Mouse (Mus musculus) ES-E14 (cell line): ENCODE measurements at regions not wholly inside any gene's neighbourhood (a gene's known extent, or its start where the extent isn't known, plus 50 kb on each side); places are given as distances from the start of the nearest gene placed in this dataset.

Source experiments
- DNase-seq: peaks from one replicate; pipeline ENCODE4 v3.0.0-alpha.2; 2013; ENCODE audit warnings: low read depth, low spot score
- H3K27ac ChIP-seq: 2 replicates; pipeline ENCODE4 v1.5.1; 2012; ENCODE audit warnings: low read depth, mild to moderate bottlenecking, low read length, moderate library complexity, mixed read lengths; ENCODE audit not compliant: poor library complexity, insufficient read depth, severe bottlenecking
- H3K36me3 ChIP-seq: 2 replicates; pipeline ENCODE4 v1.6.1; 2012; ENCODE audit warnings: mild to moderate bottlenecking, low read length, moderate library complexity, mixed read lengths; ENCODE audit not compliant: control insufficient read depth, poor library complexity, insufficient read depth, severe bottlenecking
- H3K4me1 ChIP-seq, 2 experiments: fragments of 150-350 bp in 1 of 2; sonication (generic) in 1 of 2; 2 replicates each; pipeline ENCODE4 v1.6.1; 2012; ENCODE audit warnings: low read length in 2 of 2, mild to moderate bottlenecking in 1 of 2, mixed read lengths in 1 of 2; ENCODE audit not compliant: control insufficient read depth in 2 of 2, insufficient read depth in 2 of 2, poor library complexity in 1 of 2
- H3K4me3 ChIP-seq, 2 experiments: fragments of 150-350 bp in 1 of 2; sonication (generic) in 1 of 2; 2 replicates each; pipeline ENCODE4 v1.5.1; 2012; ENCODE audit warnings: low read length in 2 of 2, low read depth in 1 of 2, mild to moderate bottlenecking in 1 of 2, mixed read lengths in 1 of 2; ENCODE audit not compliant: insufficient read depth in 1 of 2, poor library complexity in 1 of 2, severe bottlenecking in 1 of 2
- H3K9ac ChIP-seq: 2 replicates; pipeline ENCODE4 v1.6.1; 2012; ENCODE audit warnings: low read depth, mild to moderate bottlenecking, low read length, mixed read lengths; ENCODE audit not compliant: poor library complexity, insufficient read depth, severe bottlenecking
- H3K9me3 ChIP-seq: fragments of 150-350 bp; sonication (generic); 2 replicates; pipeline ENCODE4 v1.6.1; 2012; ENCODE audit warnings: low read depth, mild to moderate bottlenecking, low read length; ENCODE audit not compliant: control insufficient read depth, insufficient read depth
- CHD2 ChIP-seq: IDR thresholded peaks from 2 replicates; pipeline ENCODE4 v1.6.1; 2014; ENCODE audit warnings: mild to moderate bottlenecking, low read depth, low read length, inconsistent platforms
- HCFC1 ChIP-seq: IDR thresholded peaks from 2 replicates; pipeline ENCODE4 v1.6.1; 2012; ENCODE audit warnings: low read length, inconsistent platforms, borderline replicate concordance; ENCODE audit not compliant: insufficient read depth
- MAFK ChIP-seq: IDR thresholded peaks from 2 replicates; pipeline ENCODE4 v1.6.1; 2014; ENCODE audit warnings: mild to moderate bottlenecking, low read depth, low read length, inconsistent platforms; ENCODE audit not compliant: insufficient read depth
- ZC3H11A ChIP-seq: IDR thresholded peaks from 2 replicates; pipeline ENCODE4 v1.6.1; 2012; ENCODE audit warnings: low read depth, mild to moderate bottlenecking, inconsistent platforms, low read length, borderline replicate concordance
- ZNF384 ChIP-seq: IDR thresholded peaks from 2 replicates; pipeline ENCODE4 v1.6.1; 2012; ENCODE audit warnings: low read depth, low read length, inconsistent platforms
- in situ Hi-C, 2 experiments: fragments of 600-800 bp; cut with MboI; formaldehyde crosslinking; loops; one replicate each; pipeline ENCODE4 v1.15.1; 2025; ENCODE audit warnings: low sequenced_read_pairs in 2 of 2, inconsistent platforms in 1 of 2; ENCODE audit not compliant: unreplicated experiment in 2 of 2

GRCm38 (mm10) chrX:11926868-11927535 lies 233.2 kb downstream of the Bcor start:
- Histone ChIP-seq H3K4me1 (peaks cover 0 to 6% of the 10 kb centered on the region in 2 experiments; a peak in 3 of 4 replicates), H3K4me3 (no peak overlapping the region), H3K9me3 (no peaks in the 10 kb centered on the region), H3K36me3 (no peaks in the 10 kb centered on the region), H3K27ac (no peak overlapping the region), H3K9ac (no peak overlapping the region)
- TF ChIP-seq CHD2 (no peak), ZC3H11A (no peak), ZNF384 (no peak), HCFC1 (no peak), MAFK (no peak)
- peak; percentile 27 for DNase-seq
- in situ Hi-C loops: no loop called here

- Histone ChIP-seq H3K36me3 (no peaks in the 10 kb centered on the region), H3K27ac (no peak overlapping the region), H3K9me3 (no peaks in the 10 kb centered on the region), H3K4me1 (peaks cover 0 to 3% of the 10 kb centered on the region in 2 experiments; a peak in 3 of 4 replicates), H3K4me3 (no peak overlapping the region), H3K9ac (no peak overlapping the region)
- in situ Hi-C loops: no loop called here
- no peak for DNase-seq
- TF ChIP-seq HCFC1 (no peak), ZC3H11A (no peak), ZNF384 (no peak), MAFK (no peak)
Measured at GRCm38 (mm10) chrX:11929448-11929847, 230.7 kb downstream of the Bcor start.

- H3K4me3 ChIP-seq: no peak overlapping the region
- in situ Hi-C loops: no loop called here
- no peak overlapping the region for H3K27ac ChIP-seq
- no peaks in the 10 kb centered on the region for H3K36me3 ChIP-seq
- TF ChIP-seq MAFK (no peak), ZNF384 (no peak), CHD2 (no peak), HCFC1 (no peak), ZC3H11A (no peak)
- H3K4me1 ChIP-seq: peaks cover 0 to 3% of the 10 kb centered on the region in 2 experiments; a peak in 3 of 4 replicates
- H3K9ac ChIP-seq: no peak overlapping the region
- DNase-seq: no peak
- H3K9me3 ChIP-seq: no peaks in the 10 kb centered on the region
Measured at GRCm38 (mm10) chrX:11931432-11931831, 228.7 kb downstream of the Bcor start.

GRCm38 (mm10) chrX:11935337-11935736 lies 224.8 kb downstream of the Bcor start:
- Histone ChIP-seq H3K36me3 (no peaks in the 10 kb centered on the region), H3K4me1 (no peaks in the 10 kb centered on the region; a peak in 1 of 4 replicates), H3K27ac (no peak overlapping the region), H3K4me3 (no peak overlapping the region), H3K9ac (no peak overlapping the region), H3K9me3 (no peaks in the 10 kb centered on the region)
- no peak for DNase-seq
- in situ Hi-C loops: no loop called here
- TF ChIP-seq CHD2 (no peak), HCFC1 (no peak), ZNF384 (no peak), MAFK (no peak), ZC3H11A (no peak)
